ENCODE assay signal across 7 mouse cellular contexts in genomic region chr5:66338583-66338982, GRCm38 (mm10).
DNase-seq lines count a peak whose midpoint lies in the region; ATAC-seq and TF ChIP-seq lines count a peak whose summit lies in the region.

No protein-coding gene starts in this region.

- no peak overlapping the region for H3K4me2 ChIP-seq in CH12.LX (ENCODE audit: insufficient read depth, low read depth, poor library complexity, severe bottlenecking)
- H3K4me2 ChIP-seq in hindbrain, embryonic 11.5 days (replicated peaks; ENCODE audit: low read depth, low read length): no peak overlapping the region

- peaks cover 7% of the 10 kb centered on the region; the same call in 1 of the 2 replicates for H3K4me1 ChIP-seq in kidney, adult 2 months (ENCODE audit: control insufficient read depth, insufficient read depth, low read length)
- peaks cover 2 to 27% of the 10 kb centered on the region in 2 experiments; a peak in 3 of 4 replicates for H3K4me1 ChIP-seq in CH12.LX (ENCODE audit: control insufficient read depth in 1 of 2, insufficient read depth in 2 of 2)
- peaks cover 3% of the 10 kb centered on the region; the same call in 1 of the 2 replicates for H3K4me1 ChIP-seq in hindbrain, embryonic 11.5 days (replicated peaks; ENCODE audit: control insufficient read depth, insufficient read depth, low read length)

- H3K27me3 ChIP-seq in kidney, adult 2 months (replicated peaks; ENCODE audit: control insufficient read depth, insufficient read depth, low read length): no peaks in the 10 kb centered on the region
- H3K27me3 ChIP-seq in CH12.LX (replicated peaks): no peaks in the 10 kb centered on the region
- no peaks in the 10 kb centered on the region for H3K27me3 ChIP-seq in hindbrain, embryonic 11.5 days (ENCODE audit: control insufficient read depth, insufficient read depth, low read length)
- H3K27me3 ChIP-seq in splenic B cell, adult 2 months (ENCODE audit: control insufficient read depth, insufficient read depth, low read length, poor library complexity, severe bottlenecking): no peaks in the 10 kb centered on the region

- H3K27ac ChIP-seq in kidney, adult 2 months (ENCODE audit: insufficient read depth, low read depth, low read length): no peak overlapping the region
- H3K27ac ChIP-seq in CH12.LX (ENCODE audit: insufficient read depth, low read depth): no peak overlapping the region
- H3K27ac ChIP-seq in hindbrain, embryonic 11.5 days (ENCODE audit: low read depth, low read length): no peak overlapping the region

- no peak for ATAC-seq in hindbrain, embryonic 11.5 days (ENCODE audit: low FRiP score)

- H3K36me3 ChIP-seq in kidney, adult 2 months (ENCODE audit: control insufficient read depth, insufficient read depth, low read length): no peaks in the 10 kb centered on the region
- no peaks in the 10 kb centered on the region for H3K36me3 ChIP-seq in CH12.LX (replicated peaks in 1 of 2; ENCODE audit: control insufficient read depth in 1 of 2, insufficient read depth in 1 of 2, low read length in 1 of 2)
- H3K36me3 ChIP-seq in hindbrain, embryonic 11.5 days (ENCODE audit: control insufficient read depth, insufficient read depth, low read length): no peaks in the 10 kb centered on the region
- no peaks in the 10 kb centered on the region for H3K36me3 ChIP-seq in splenic B cell, adult 2 months (ENCODE audit: control insufficient read depth, insufficient read depth, low read length, poor library complexity, severe bottlenecking)

- no peaks in the 10 kb centered on the region for H3K9me3 ChIP-seq in CH12.LX (replicated peaks; ENCODE audit: low read length)
- H3K9me3 ChIP-seq in hindbrain, embryonic 11.5 days (ENCODE audit: control insufficient read depth, low read length): no peaks in the 10 kb centered on the region

- WGBS in kidney, adult 2 months: 58% methylated on average over 7 of the region's 7 CpGs
- 31% methylated on average over 7 of the region's 7 CpGs for WGBS in hindbrain, embryonic 11.5 days

- no peak overlapping the region for H3K9ac ChIP-seq in CH12.LX (ENCODE audit: insufficient read depth, low read depth)
- H3K9ac ChIP-seq in hindbrain, embryonic 11.5 days (ENCODE audit: low read depth, low read length): no peak overlapping the region

- peak; percentile 3 for TF ChIP-seq RAD21 in CH12.LX (IDR thresholded peaks at IDR 0.05; ENCODE audit: low read depth, low read length)

- TF ChIP-seq EP300 in CH12.LX (IDR thresholded peaks at IDR 0.05; ENCODE audit: low read length): no peak

- TF ChIP-seq POLR2A in kidney, adult 2 months (IDR thresholded peaks at IDR 0.05; ENCODE audit: low read depth, low read length): no peak
- no peak for TF ChIP-seq POLR2A in CH12.LX (IDR thresholded peaks at IDR 0.05; ENCODE audit: low read depth, low read length)

- peak; percentile 42 for TF ChIP-seq CTCF in kidney, adult 2 months (conservative IDR thresholded peaks at IDR 0.05; ENCODE audit: insufficient read depth, insufficient read length, low read depth, low read length)
- peak; percentile 43 to 54; a peak in 3 of 4 replicates for TF ChIP-seq CTCF in CH12.LX (conservative IDR thresholded peaks at IDR 0.05 in 1 of 2, IDR thresholded peaks at IDR 0.05 in 1 of 2; ENCODE audit: low read depth in 2 of 2, low read length in 2 of 2)

- dilution Hi-C loops in CH12.LX (cut with MboI; ENCODE audit: extremely low pct_ligation_motif_present, extremely low pct_unique_long_range_greater_than_20kb, low sequenced_read_pairs): no loop called here

- no peaks in the 10 kb centered on the region for H3K79me2 ChIP-seq in CH12.LX (replicated peaks; ENCODE audit: control insufficient read depth, extremely low read depth, insufficient read depth, poor library complexity, severe bottlenecking)

- DNase-seq in kidney, adult 2 months: no peak
- DNase-seq in kidney, postnatal 14 days: no peak
- DNase-seq in CH12.LX (ENCODE audit: extremely low read depth): peak; percentile 43
- peak; percentile 46 for DNase-seq in WW6 (ENCODE audit: low read depth, low spot score)
- peak; percentile 79 for DNase-seq in hindbrain, embryonic 11.5 days (ENCODE audit: low spot score)
- DNase-seq in splenic B cell, adult 2 months (ENCODE audit: low read depth, low spot score): peak; percentile 35
- DNase-seq in left cerebral cortex, adult 18-20 months (ENCODE audit: low spot score in 2 of 2): no peak

- in situ Hi-C loops in CH12.LX (cut with MboI; ENCODE audit: low pct_ligation_motif_present, low pct_unique_long_range_greater_than_20kb, low sequenced_read_pairs): no loop called here

- H3K4me3 ChIP-seq in kidney, adult 2 months (ENCODE audit: insufficient read depth, low read depth, low read length): no peak overlapping the region
- H3K4me3 ChIP-seq in CH12.LX (replicated peaks in 1 of 3; ENCODE audit: low read depth in 2 of 3, low read length in 2 of 3, poor library complexity in 1 of 3): no peak overlapping the region
- no peak overlapping the region for H3K4me3 ChIP-seq in hindbrain, embryonic 11.5 days (ENCODE audit: low read depth, low read length)

TF ChIP-seq in CH12.LX, 34 proteins besides CTCF, POLR2A, EP300 and RAD21:
- TF ChIP-seq SIN3A (IDR thresholded peaks at IDR 0.05; ENCODE audit: low read length) (no peak), ZNF384 (IDR thresholded peaks at IDR 0.05; ENCODE audit: low read depth, low read length) (no peak), RCOR1 (conservative IDR thresholded peaks at IDR 0.05; ENCODE audit: low read depth, low read length) (no peak), ZKSCAN1 (IDR thresholded peaks at IDR 0.05; ENCODE audit: borderline replicate concordance, low read depth, low read length) (no peak), BHLHE40 (IDR thresholded peaks at IDR 0.05; ENCODE audit: low read depth, low read length) (no peak), ZC3H11A (IDR thresholded peaks at IDR 0.05; ENCODE audit: low read depth, low read length) (no peak), ZMIZ1 (IDR thresholded peaks at IDR 0.05; ENCODE audit: low read depth, low read length) (no peak), NELFE (IDR thresholded peaks at IDR 0.05; ENCODE audit: low read depth, low read length) (no peak), MAX (IDR thresholded peaks at IDR 0.05; ENCODE audit: low read length) (no peak), POLR2AphosphoS2 (IDR thresholded peaks at IDR 0.05; ENCODE audit: low read depth, low read length) (no peak), ELF1 (IDR thresholded peaks at IDR 0.05; ENCODE audit: low read depth, low read length) (no peak)

Comparison
In these comparisons a context has a peak if more than half of its experiments do, and no peak if none do; other contexts are left out.
1. DNase-seq: peak in CH12.LX (single experiment), WW6 (single experiment), hindbrain, embryonic 11.5 days (single experiment) and splenic B cell, adult 2 months (single experiment); none in kidney, adult 2 months (single experiment), kidney, postnatal 14 days (single experiment) and left cerebral cortex, adult 18-20 months (0 of 2).